Mouse (Mus musculus) midbrain, embryonic 16.5 days (tissue): ENCODE results near the gene Rapgef1. TPM values are rescaled to one million over a fixed set of nuclear protein-coding genes. Genes with fewer than 3 reads are reported as not detected.

Experiments used
- ATAC-seq: fragments of 200-750 bp; cut with Nextera tagmentation; 2 replicates; pipeline ENCODE4 v1.8.0; 2017; ENCODE audit warnings: moderate TSS enrichment
- H3K27ac ChIP-seq: fragments of 300-500 bp; sonication (generic); 2 replicates; pipeline ENCODE4 v1.5.1; 2014; ENCODE audit warnings: mild to moderate bottlenecking, low read length, mixed read lengths
- H3K27me3 ChIP-seq: fragments of 300-500 bp; sonication (generic); 2 replicates; pipeline ENCODE4 v1.6.1; 2014; ENCODE audit warnings: low read depth, low read length, mixed read lengths; ENCODE audit not compliant: control insufficient read depth, insufficient read depth
- H3K36me3 ChIP-seq: fragments of 300-500 bp; sonication (generic); 2 replicates; pipeline ENCODE4 v1.6.1; 2014; ENCODE audit warnings: mild to moderate bottlenecking, low read length, moderate library complexity, mixed read lengths; ENCODE audit not compliant: control insufficient read depth, insufficient read depth
- H3K4me1 ChIP-seq: fragments of 300-500 bp; sonication (generic); 2 replicates; pipeline ENCODE4 v1.6.1; 2014; ENCODE audit warnings: mild to moderate bottlenecking, low read length, mixed read lengths; ENCODE audit not compliant: control insufficient read depth, insufficient read depth
- H3K4me2 ChIP-seq: fragments of 300-500 bp; sonication (generic); 2 replicates; pipeline ENCODE4 v1.6.1; 2014; ENCODE audit warnings: mild to moderate bottlenecking, low read length, mixed read lengths
- H3K4me3 ChIP-seq: fragments of 300-500 bp; sonication (generic); 2 replicates; pipeline ENCODE4 v1.5.1; 2014; ENCODE audit warnings: low read depth, mild to moderate bottlenecking, low read length, moderate library complexity, mixed read lengths
- H3K9ac ChIP-seq: fragments of 300-500 bp; sonication (generic); 2 replicates; pipeline ENCODE4 v1.6.1; 2014; ENCODE audit warnings: low read depth, low read length, mixed read lengths
- H3K9me3 ChIP-seq: fragments of 300-500 bp; sonication (generic); replicated peaks from 2 replicates; pipeline ENCODE4 v1.6.1; 2014; ENCODE audit warnings: mild to moderate bottlenecking, low read length, mixed read lengths; ENCODE audit not compliant: control insufficient read depth, poor library complexity, severe bottlenecking
- WGBS: fragments of 180-500 bp; shearing (Covaris S2); extraction: QIAGEN DNeasy Blood & Tissue Kit; methylation state at CpG from one replicate; pipeline ENCODE4 v1.1.7; 2014; 5-methylcytosine and 5-hydroxymethylcytosine counted together
- polyA plus RNA-seq: library from polyadenylated mRNA; unstranded; fragments of >200 nt; fragmentation: Nextera tagmentation; extraction: Ambion mirVana; gene quantifications from 2 replicates; pipeline ENCODE4 v1.2.1, GENCODE M21; 2015

The Rapgef1 gene
- polyA plus RNA-seq, 1 experiment from 2014 or later: 18.1 TPM

DNA sequence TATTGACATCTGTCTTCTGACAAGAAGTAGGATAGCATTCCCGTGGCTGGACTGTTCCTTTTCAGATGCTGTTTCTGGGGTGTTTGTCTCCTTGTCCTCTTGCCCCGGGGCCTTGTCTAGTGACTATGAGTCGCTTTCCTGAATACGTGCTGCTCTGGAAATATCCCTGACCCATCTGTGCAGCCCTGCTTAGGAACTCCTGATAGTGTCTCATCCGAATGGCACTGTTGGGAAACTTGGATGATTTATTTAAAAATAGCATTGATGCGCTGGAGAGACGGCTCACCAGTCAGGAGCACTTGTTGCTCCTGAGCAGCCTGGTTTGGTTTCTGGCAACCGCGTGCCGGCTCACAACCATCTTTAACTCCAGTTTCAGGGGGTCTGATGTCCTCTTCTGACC is 1.6 kb downstream of the Rapgef1 start:
- Histone ChIP-seq H3K9ac (peak overlapping the region; percentile 93), H3K4me2 (peak overlapping the region; percentile 76), H3K4me1 (peaks cover 14% of the 10 kb centered on the region), H3K4me3 (peak overlapping the region; percentile 84), H3K9me3 (no peaks in the 10 kb centered on the region), H3K36me3 (no peaks in the 10 kb centered on the region), H3K27me3 (no peaks in the 10 kb centered on the region), H3K27ac (no peak overlapping the region)
- ATAC-seq: no peak
- 73% methylated on average over 10 of the region's 10 CpGs for WGBS

DNA sequence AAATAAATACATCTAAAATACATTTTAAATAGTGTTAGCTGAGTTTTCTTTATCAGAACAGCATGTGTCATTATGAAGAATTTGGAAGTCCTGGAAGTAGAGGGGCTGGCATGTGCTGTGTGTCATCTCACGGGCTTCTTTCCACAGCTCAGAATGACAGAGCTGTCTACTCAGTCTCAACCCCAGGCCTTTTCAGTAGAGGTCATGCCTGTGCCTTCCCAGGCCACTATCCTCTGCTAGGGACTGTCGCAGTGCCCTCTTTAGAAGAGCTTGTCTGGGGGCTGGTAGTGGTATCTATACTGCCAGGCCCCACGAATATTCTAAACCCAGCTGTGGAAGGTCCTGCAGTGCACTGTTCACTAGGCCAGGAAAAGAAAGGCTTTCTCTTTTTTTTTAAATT is 2.1 kb downstream of the Rapgef1 start:
- ATAC-seq: no peak
- no peak overlapping the region for H3K4me3 ChIP-seq
- 91% methylated on average over 3 of the region's 3 CpGs for whole genome bisulfite sequencing
- peaks cover 14% of the 10 kb centered on the region for H3K4me1 ChIP-seq
- H3K27me3 ChIP-seq: no peaks in the 10 kb centered on the region
- no peak overlapping the region for H3K27ac ChIP-seq
- H3K4me2 ChIP-seq: peak overlapping the region; percentile 76; the same call in 1 of the 2 replicates
- peak overlapping the region; percentile 93; the same call in 1 of the 2 replicates for H3K9ac ChIP-seq
- no peaks in the 10 kb centered on the region for H3K9me3 ChIP-seq
- H3K36me3 ChIP-seq: no peaks in the 10 kb centered on the region

DNA sequence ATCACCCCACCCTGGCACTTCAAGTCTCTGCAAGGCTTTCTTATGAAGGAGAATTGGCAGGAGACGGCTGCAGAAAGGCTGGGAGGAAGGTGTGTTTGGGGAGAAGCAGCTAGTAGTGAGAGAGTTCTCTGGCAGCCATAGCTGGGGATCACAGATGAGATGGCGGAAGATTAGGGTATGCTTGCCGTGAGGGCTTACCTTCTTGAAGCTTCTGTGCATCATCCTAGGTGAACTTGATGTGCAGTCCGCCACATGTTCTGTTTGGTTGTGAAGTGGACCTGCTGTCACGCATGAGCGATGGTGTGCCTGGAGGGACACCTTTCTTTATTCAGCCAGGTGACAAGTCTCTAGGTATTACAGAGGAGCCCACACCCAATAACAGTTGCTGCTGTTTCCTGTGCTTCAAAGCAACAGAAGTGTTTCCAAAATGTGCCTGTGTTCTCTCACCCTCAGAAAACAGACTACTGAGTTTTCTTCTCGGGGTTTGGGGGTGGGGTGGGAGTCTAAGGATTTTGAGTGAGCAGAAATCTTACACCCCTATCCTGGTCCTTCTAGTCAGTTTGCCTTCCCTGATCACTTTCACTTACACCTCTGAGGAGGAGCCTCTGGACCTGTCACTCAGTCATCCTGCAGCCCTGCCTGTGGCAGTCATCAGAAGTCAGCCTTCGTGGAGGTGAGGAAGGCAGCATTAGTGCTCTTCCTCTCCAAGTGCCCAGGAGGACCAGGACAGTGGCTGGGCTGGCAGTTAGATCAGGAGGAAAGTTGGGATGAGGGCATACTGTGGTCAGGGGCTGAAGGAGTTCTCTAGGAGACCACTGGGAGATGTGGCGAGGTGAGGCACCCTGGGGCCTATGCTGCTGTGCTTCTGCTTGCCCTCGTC is 2.8 kb downstream of the Rapgef1 start:
- no peak overlapping the region for H3K4me2 ChIP-seq
- no peaks in the 10 kb centered on the region for H3K9me3 ChIP-seq
- H3K4me1 ChIP-seq: peaks cover 14% of the 10 kb centered on the region
- H3K27me3 ChIP-seq: no peaks in the 10 kb centered on the region
- no peak overlapping the region for H3K4me3 ChIP-seq
- H3K9ac ChIP-seq: no peak overlapping the region
- H3K36me3 ChIP-seq: no peaks in the 10 kb centered on the region
- no peak overlapping the region for H3K27ac ChIP-seq
- WGBS: 87% methylated on average over 10 of the region's 10 CpGs
- no peak for ATAC-seq

DNA sequence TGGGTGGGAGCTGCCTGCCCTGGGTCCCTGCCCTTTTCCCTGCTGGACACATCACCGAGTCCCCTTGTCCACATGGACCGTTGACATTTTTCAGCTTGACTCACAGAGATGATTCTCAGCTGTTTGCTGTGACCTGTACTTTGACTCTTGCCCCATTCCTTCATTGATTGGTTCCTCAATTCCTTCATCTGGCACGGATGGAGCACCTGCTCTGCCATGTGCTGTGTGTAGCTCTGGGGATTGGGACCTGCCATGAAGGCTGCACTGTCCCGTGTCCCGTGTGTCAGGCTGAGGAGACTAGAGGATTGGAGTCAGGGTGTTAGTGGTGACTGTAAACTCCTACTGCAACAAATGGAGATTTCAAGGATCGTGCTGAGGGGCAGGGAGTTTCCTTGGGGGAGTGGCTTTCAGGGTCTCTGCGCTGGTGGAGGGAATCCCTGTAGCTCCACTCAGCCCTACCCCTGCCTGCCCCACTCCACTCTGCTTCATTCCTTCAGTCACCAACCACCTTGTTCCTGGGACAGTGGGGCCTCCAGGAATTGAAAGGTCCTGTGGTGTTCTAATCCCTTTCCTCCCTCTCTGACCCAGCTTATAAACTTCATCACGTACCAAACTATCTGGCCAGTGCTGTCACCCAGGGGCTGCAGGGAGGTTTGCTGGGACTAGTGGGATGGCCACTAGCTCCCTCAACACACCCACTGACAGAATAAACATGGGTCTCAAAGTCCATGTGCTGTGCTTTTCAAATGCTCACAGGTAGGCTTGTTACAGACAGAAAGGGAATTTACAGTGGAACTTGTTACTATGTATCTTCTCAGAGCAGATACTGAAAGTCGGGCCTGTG is 3.9 kb downstream of the Rapgef1 start:
- 78% methylated on average over 9 of the region's 9 CpGs for WGBS
- H3K9ac ChIP-seq: no peak overlapping the region

DNA sequence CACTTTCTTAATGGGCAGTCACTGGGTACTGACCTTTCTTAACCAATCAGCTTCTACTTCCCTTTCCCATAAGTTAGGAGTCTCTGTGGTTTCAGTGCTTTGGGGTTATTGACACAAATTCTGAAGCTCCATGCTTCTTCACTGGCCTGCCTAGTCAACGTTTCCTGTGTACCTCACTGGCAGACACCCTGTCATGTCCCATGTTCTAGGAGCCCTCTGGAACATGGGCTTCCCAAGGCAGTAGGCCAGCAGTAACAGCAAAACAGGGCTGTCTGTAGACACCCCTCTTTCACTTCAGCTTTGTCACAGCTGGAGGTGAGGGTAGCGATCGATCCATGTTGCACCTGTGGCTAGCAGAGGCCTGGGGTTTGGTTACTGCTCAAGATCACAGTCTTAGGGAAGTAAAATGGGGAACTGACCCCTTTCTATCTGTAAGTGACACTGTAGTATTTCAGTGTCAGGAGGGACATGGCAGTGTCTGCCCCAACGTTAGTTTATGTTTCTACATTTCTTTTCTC is 4.6 kb downstream of the Rapgef1 start:
- H3K27me3 ChIP-seq: no peaks in the 10 kb centered on the region
- H3K36me3 ChIP-seq: no peaks in the 10 kb centered on the region
- no peaks in the 10 kb centered on the region for H3K9me3 ChIP-seq
- H3K9ac ChIP-seq: no peak overlapping the region
- H3K4me3 ChIP-seq: no peak overlapping the region
- no peak for ATAC-seq
- H3K4me1 ChIP-seq: peaks cover 14% of the 10 kb centered on the region
- no peak overlapping the region for H3K4me2 ChIP-seq
- WGBS: 90% methylated on average over 4 of the region's 4 CpGs
- no peak overlapping the region for H3K27ac ChIP-seq

More for the DNA sequence above, 3.9 kb downstream of the Rapgef1 start:
- Histone ChIP-seq H3K4me1 (peaks cover 14% of the 10 kb centered on the region), H3K27ac (no peak overlapping the region), H3K27me3 (no peaks in the 10 kb centered on the region), H3K4me2 (no peak overlapping the region), H3K9me3 (no peaks in the 10 kb centered on the region), H3K4me3 (no peak overlapping the region), H3K36me3 (no peaks in the 10 kb centered on the region)
- no peak for ATAC-seq

DNA sequence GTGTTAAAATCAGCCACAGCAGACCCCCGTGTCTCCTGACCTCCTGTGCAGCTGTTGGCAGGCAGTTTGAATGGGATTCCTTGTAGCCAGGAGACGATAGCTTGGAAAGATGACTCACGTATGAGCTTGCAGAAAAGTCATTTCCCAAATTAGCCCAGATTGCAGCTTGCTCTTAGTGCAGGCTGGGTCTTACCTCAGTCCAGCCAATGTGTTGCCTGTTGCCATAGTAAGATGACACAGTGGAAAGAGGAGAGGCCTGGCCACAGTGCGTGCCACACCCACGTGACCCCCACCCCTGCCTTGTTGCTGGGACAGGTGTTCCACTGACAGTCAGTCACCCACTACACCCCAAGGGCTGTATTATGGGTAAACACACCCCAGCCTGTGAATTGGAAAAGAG is 5.2 kb downstream of the Rapgef1 start:
- Histone ChIP-seq H3K27ac (no peak overlapping the region), H3K9me3 (no peaks in the 10 kb centered on the region), H3K9ac (no peak overlapping the region), H3K4me2 (no peak overlapping the region), H3K4me1 (peaks cover 14% of the 10 kb centered on the region), H3K4me3 (no peak overlapping the region), H3K27me3 (no peaks in the 10 kb centered on the region), H3K36me3 (no peaks in the 10 kb centered on the region)
- no peak for ATAC-seq
- WGBS: 72% methylated on average over 5 of the region's 5 CpGs

DNA sequence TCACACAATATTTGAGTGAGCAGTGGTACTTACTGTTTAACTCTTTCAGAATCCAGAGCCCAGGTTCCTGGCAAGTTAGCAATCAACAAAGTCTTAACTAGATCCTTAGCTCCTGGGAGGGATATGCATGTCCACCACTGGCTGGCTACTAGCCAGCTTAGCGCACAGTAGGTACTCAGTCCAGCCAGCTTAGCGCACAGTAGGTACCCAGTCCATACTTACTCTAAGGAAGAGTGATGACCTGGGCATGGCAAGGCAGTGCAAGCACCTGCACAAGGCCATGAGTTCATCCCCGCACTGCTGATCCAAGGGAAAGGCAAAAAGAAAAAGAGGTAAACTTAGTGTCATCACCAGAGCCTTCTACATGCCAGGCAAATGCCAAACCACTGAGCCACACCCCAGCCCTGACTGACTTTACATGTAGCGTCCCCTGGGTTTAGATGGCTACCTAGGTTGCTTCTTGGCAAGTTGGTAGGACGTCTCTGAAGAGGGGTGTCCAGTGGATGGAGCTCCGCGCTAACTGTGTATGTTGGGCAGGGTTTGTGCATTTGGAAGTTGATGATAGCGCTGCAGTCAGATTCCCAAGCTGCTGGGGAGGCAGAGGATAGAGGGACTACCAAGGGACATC is 6.2 kb downstream of the Rapgef1 start:
- no peak for ATAC-seq
- Histone ChIP-seq H3K9me3 (no peaks in the 10 kb centered on the region), H3K4me2 (no peak overlapping the region), H3K27me3 (no peaks in the 10 kb centered on the region), H3K27ac (no peak overlapping the region), H3K9ac (no peak overlapping the region), H3K36me3 (no peaks in the 10 kb centered on the region), H3K4me1 (peaks cover 14% of the 10 kb centered on the region), H3K4me3 (no peak overlapping the region)
- 96% methylated on average over 8 of the region's 8 CpGs for WGBS

DNA sequence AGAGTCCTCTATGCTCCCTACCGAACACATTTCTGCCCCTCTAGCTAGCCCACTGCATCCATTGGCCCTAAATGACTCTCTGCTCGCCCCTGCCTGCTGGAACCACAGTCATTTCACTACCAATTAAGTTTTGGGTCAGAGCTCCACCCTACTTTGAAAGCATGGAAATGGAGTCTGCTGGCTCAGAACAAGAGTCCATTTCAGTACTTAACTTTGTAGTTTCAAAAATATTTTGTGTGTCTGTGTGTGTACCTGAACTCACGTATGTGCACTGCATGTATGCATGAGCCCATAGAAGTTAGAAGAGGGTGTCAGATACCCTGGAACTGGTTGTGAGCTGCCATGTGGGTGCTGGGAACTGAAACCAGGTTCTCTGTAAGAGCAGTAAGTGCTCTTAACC is 7.8 kb downstream of the Rapgef1 start:
- no peak overlapping the region for H3K4me2 ChIP-seq
- H3K27ac ChIP-seq: no peak overlapping the region
- no peak overlapping the region for H3K4me3 ChIP-seq
- no peak overlapping the region for H3K9ac ChIP-seq
- WGBS: 78% methylated on average over 3 of the region's 3 CpGs
- peaks cover 2% of the 10 kb centered on the region for H3K4me1 ChIP-seq
- H3K36me3 ChIP-seq: no peaks in the 10 kb centered on the region
- no peaks in the 10 kb centered on the region for H3K27me3 ChIP-seq
- no peaks in the 10 kb centered on the region for H3K9me3 ChIP-seq
- ATAC-seq: no peak
